Mouse (Mus musculus): Measurements from ENCODE around the gene Man1c1.

Man1c1 gene

GRCm38 (mm10) chr4:134512798-134513197 lies 191.3 kb downstream of the Man1c1 start:
- peak; percentile 65 for DNase-seq (ENCODE audit: extremely low spot score)

DNA sequence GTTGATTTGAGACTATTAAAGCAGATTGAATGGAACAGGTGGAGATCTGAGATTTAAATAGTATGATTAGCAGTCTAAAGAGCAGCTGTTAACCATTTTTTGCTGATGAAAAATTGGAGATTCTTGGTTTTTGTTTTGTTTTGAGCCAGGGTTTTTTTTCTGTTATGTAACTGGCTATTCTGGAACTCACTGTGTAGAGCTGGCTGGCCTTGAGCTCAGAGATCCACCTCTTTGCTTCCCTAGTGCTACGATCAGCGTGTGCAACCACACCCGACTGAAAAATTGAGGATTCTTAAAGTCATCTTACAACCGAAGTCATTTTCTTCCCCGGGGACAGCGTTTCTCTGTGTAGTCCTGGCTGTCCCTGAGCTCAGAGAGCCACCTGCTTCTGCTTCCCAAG lies 192.4 kb downstream of the Man1c1 start:
- DNase-seq (ENCODE audit: extremely low spot score), result no peak

Data from embryo, embryonic 9.5 days (tissue).